Mouse (Mus musculus): Measurements from ENCODE around the gene Hist1h2ad. TPM values are rescaled to one million over a fixed set of nuclear protein-coding genes. Genes with fewer than 3 reads are reported as not detected.
"Not testable (repeated sequence)": the region's sequence is repeated elsewhere in the genome, so short reads cannot be mapped to it uniquely, and the experiment has no call there.

The Hist1h2ad gene
- polyA plus RNA-seq, 1 experiment from 2014 or later, result 2.9 TPM

- no peaks in the 10 kb centered on the region for H3K27me3 ChIP-seq (ENCODE audit: control insufficient read depth, insufficient read depth, low read length)
- peak overlapping the region; percentile 69 for H3K4me2 ChIP-seq (replicated peaks; ENCODE audit: low read depth, low read length)
- no peak for ATAC-seq (ENCODE audit: low FRiP score, low TSS enrichment)
- no peaks in the 10 kb centered on the region for H3K9me3 ChIP-seq (ENCODE audit: control insufficient read depth, low read length)
- 26% methylated on average over 9 of the region's 9 CpGs for WGBS
- H3K4me3 ChIP-seq (ENCODE audit: low read length), result peak overlapping the region; percentile 62
- H3K4me1 ChIP-seq (ENCODE audit: control insufficient read depth, insufficient read depth, low read length), result peaks cover 23% of the 10 kb centered on the region
- H3K36me3 ChIP-seq (ENCODE audit: control insufficient read depth, insufficient read depth, low read length), result no peaks in the 10 kb centered on the region
- H3K27ac ChIP-seq (ENCODE audit: low read depth, low read length), result peak overlapping the region; percentile 99
- H3K9ac ChIP-seq (ENCODE audit: low read depth, low read length), result peak overlapping the region; percentile 89
Measured at GRCm38 (mm10) chr13:23532262-23533075, 41.7 kb upstream of the Hist1h2ad start.

GRCm38 (mm10) chr13:23533560-23534367 lies 40.4 kb upstream of the Hist1h2ad start, which contains the start of gene Hist1h2af:
Gene Hist1h2af, plus strand, starts transcription at chr13:23533906.
- Histone ChIP-seq H3K9ac (ENCODE audit: low read depth, low read length) (peak within 1 kb of the TSS; percentile 89), H3K4me2 (replicated peaks; ENCODE audit: low read depth, low read length) (peak within 1 kb of the TSS; percentile 69), H3K4me3 (ENCODE audit: low read length) (peak within 1 kb of the TSS; percentile 62), H3K27ac (ENCODE audit: low read depth, low read length) (peak within 1 kb of the TSS; percentile 99), H3K4me1 (ENCODE audit: control insufficient read depth, insufficient read depth, low read length) (peaks cover 21% of the 10 kb centered on the region)
- peak; percentile 54 for ATAC-seq (ENCODE audit: low FRiP score, low TSS enrichment)
- H3K36me3 ChIP-seq (ENCODE audit: control insufficient read depth, insufficient read depth, low read length); H3K27me3 ChIP-seq (ENCODE audit: control insufficient read depth, insufficient read depth, low read length); H3K9me3 ChIP-seq (ENCODE audit: control insufficient read depth, low read length): not testable (repeated sequence)
- WGBS, result under 1% methylated on average over 20 of the region's 53 CpGs

GRCm38 (mm10) chr13:23534368-23535131 lies 39.6 kb upstream of the Hist1h2ad start:
- WGBS, result under 1% methylated on average over 15 of the region's 15 CpGs
- ATAC-seq (ENCODE audit: low FRiP score, low TSS enrichment), result no peak

GRCm38 (mm10) chr13:23535137-23536075 lies 38.8 kb upstream of the Hist1h2ad start, which contains the start of gene Hist1h3g:
Gene Hist1h3g, plus strand, starts transcription at chr13:23535422.
- not testable (repeated sequence) for H3K9me3 ChIP-seq (ENCODE audit: control insufficient read depth, low read length); H3K36me3 ChIP-seq (ENCODE audit: control insufficient read depth, insufficient read depth, low read length); H3K27me3 ChIP-seq (ENCODE audit: control insufficient read depth, insufficient read depth, low read length)
- peak; percentile 93 for ATAC-seq (ENCODE audit: low FRiP score, low TSS enrichment)
- peak within 1 kb of the TSS; percentile 62 for H3K4me3 ChIP-seq (ENCODE audit: low read length)
- H3K4me1 ChIP-seq (ENCODE audit: control insufficient read depth, insufficient read depth, low read length), result peaks cover 16% of the 10 kb centered on the region
- peak within 1 kb of the TSS; percentile 89 for H3K9ac ChIP-seq (ENCODE audit: low read depth, low read length)
- WGBS, result under 1% methylated on average over 44 of the region's 62 CpGs
- peak within 1 kb of the TSS; percentile 69 for H3K4me2 ChIP-seq (replicated peaks; ENCODE audit: low read depth, low read length)
- peak within 1 kb of the TSS; percentile 99 for H3K27ac ChIP-seq (ENCODE audit: low read depth, low read length)

More at GRCm38 (mm10) chr13:23534368-23535131, 39.6 kb upstream of the Hist1h2ad start:
- H3K4me2 ChIP-seq (replicated peaks; ENCODE audit: low read depth, low read length), result peak overlapping the region; percentile 69
- H3K27me3 ChIP-seq (ENCODE audit: control insufficient read depth, insufficient read depth, low read length), result no peaks in the 10 kb centered on the region
- peak overlapping the region; percentile 99 for H3K27ac ChIP-seq (ENCODE audit: low read depth, low read length)
- H3K4me3 ChIP-seq (ENCODE audit: low read length), result peak overlapping the region; percentile 62
- peaks cover 16% of the 10 kb centered on the region for H3K4me1 ChIP-seq (ENCODE audit: control insufficient read depth, insufficient read depth, low read length)
- no peaks in the 10 kb centered on the region for H3K9me3 ChIP-seq (ENCODE audit: control insufficient read depth, low read length)
- no peaks in the 10 kb centered on the region for H3K36me3 ChIP-seq (ENCODE audit: control insufficient read depth, insufficient read depth, low read length)
- H3K9ac ChIP-seq (ENCODE audit: low read depth, low read length), result peak overlapping the region; percentile 89

- peak overlapping the region; percentile 89 for H3K9ac ChIP-seq (ENCODE audit: low read depth, low read length)
- no peaks in the 10 kb centered on the region for H3K27me3 ChIP-seq (ENCODE audit: control insufficient read depth, insufficient read depth, low read length)
- peak overlapping the region; percentile 69 for H3K4me2 ChIP-seq (replicated peaks; ENCODE audit: low read depth, low read length)
- H3K36me3 ChIP-seq (ENCODE audit: control insufficient read depth, insufficient read depth, low read length), result no peaks in the 10 kb centered on the region
- H3K9me3 ChIP-seq (ENCODE audit: control insufficient read depth, low read length), result no peaks in the 10 kb centered on the region
- WGBS, result 17% methylated on average over 7 of the region's 7 CpGs
- H3K4me3 ChIP-seq (ENCODE audit: low read length), result peak overlapping the region; percentile 62
- no peak for ATAC-seq (ENCODE audit: low FRiP score, low TSS enrichment)
- H3K27ac ChIP-seq (ENCODE audit: low read depth, low read length), result peak overlapping the region; percentile 99
- peaks cover 16% of the 10 kb centered on the region for H3K4me1 ChIP-seq (ENCODE audit: control insufficient read depth, insufficient read depth, low read length)
Measured at GRCm38 (mm10) chr13:23536076-23536822, 37.9 kb upstream of the Hist1h2ad start.

GRCm38 (mm10) chr13:23537006-23537710 lies 37.0 kb upstream of the Hist1h2ad start:
- H3K4me2 ChIP-seq (replicated peaks; ENCODE audit: low read depth, low read length), result peak overlapping the region; percentile 69
- H3K9me3 ChIP-seq (ENCODE audit: control insufficient read depth, low read length), result no peaks in the 10 kb centered on the region
- no peaks in the 10 kb centered on the region for H3K27me3 ChIP-seq (ENCODE audit: control insufficient read depth, insufficient read depth, low read length)
- H3K4me1 ChIP-seq (ENCODE audit: control insufficient read depth, insufficient read depth, low read length), result peaks cover 16% of the 10 kb centered on the region
- ATAC-seq (ENCODE audit: low FRiP score, low TSS enrichment), result no peak
- peak overlapping the region; percentile 89; the same call in 1 of the 2 replicates for H3K9ac ChIP-seq (ENCODE audit: low read depth, low read length)
- WGBS, result 68% methylated on average over 3 of the region's 3 CpGs
- H3K27ac ChIP-seq (ENCODE audit: low read depth, low read length), result no peak overlapping the region
- no peaks in the 10 kb centered on the region for H3K36me3 ChIP-seq (ENCODE audit: control insufficient read depth, insufficient read depth, low read length)
- H3K4me3 ChIP-seq (ENCODE audit: low read length), result peak overlapping the region; percentile 62

- 72% methylated on average over 5 of the region's 5 CpGs for WGBS
- Histone ChIP-seq H3K4me1 (ENCODE audit: control insufficient read depth, insufficient read depth, low read length) (peaks cover 10% of the 10 kb centered on the region), H3K9ac (ENCODE audit: low read depth, low read length) (no peak overlapping the region), H3K27me3 (ENCODE audit: control insufficient read depth, insufficient read depth, low read length) (no peaks in the 10 kb centered on the region), H3K4me3 (ENCODE audit: low read length) (no peak overlapping the region), H3K4me2 (replicated peaks; ENCODE audit: low read depth, low read length) (no peak overlapping the region), H3K27ac (ENCODE audit: low read depth, low read length) (no peak overlapping the region), H3K9me3 (ENCODE audit: control insufficient read depth, low read length) (no peaks in the 10 kb centered on the region), H3K36me3 (ENCODE audit: control insufficient read depth, insufficient read depth, low read length) (no peaks in the 10 kb centered on the region)
- no peak for ATAC-seq (ENCODE audit: low FRiP score, low TSS enrichment)
Measured at GRCm38 (mm10) chr13:23538249-23538648, 35.9 kb upstream of the Hist1h2ad start.
